Mouse (Mus musculus) limb, embryonic 15.5 days (tissue): ENCODE results near the gene Timp1. TPM values are rescaled to one million over a fixed set of nuclear protein-coding genes. Genes with fewer than 3 reads are reported as not detected.

Experiments
- ATAC-seq: fragments of 200-750 bp; cut with Nextera tagmentation; 2 replicates; pipeline ENCODE4 v1.8.0; 2017; ENCODE audit warnings: low read depth, moderate TSS enrichment; ENCODE audit not compliant: insufficient number of reproducible peaks, low FRiP score, low TSS enrichment
- H3K27ac ChIP-seq: fragments of 300-500 bp; sonication (generic); 2 replicates; pipeline ENCODE4 v1.5.1; 2015; ENCODE audit warnings: moderate library complexity, mild to moderate bottlenecking, inconsistent platforms
- H3K27me3 ChIP-seq: fragments of 300-500 bp; sonication (generic); 2 replicates; pipeline ENCODE4 v1.6.1; 2015; ENCODE audit warnings: inconsistent platforms
- H3K36me3 ChIP-seq: fragments of 300-500 bp; sonication (generic); 2 replicates; pipeline ENCODE4 v1.6.1; 2015; ENCODE audit warnings: inconsistent platforms
- H3K4me1 ChIP-seq: fragments of 300-500 bp; sonication (generic); 2 replicates; pipeline ENCODE4 v1.6.1; 2015; ENCODE audit warnings: inconsistent platforms
- H3K4me2 ChIP-seq: fragments of 300-500 bp; sonication (generic); 2 replicates; pipeline ENCODE4 v1.6.1; 2015; ENCODE audit warnings: mild to moderate bottlenecking, inconsistent platforms
- H3K4me3 ChIP-seq: fragments of 300-500 bp; sonication (generic); 2 replicates; pipeline ENCODE4 v1.5.1; 2015; ENCODE audit warnings: mild to moderate bottlenecking, inconsistent platforms
- H3K9ac ChIP-seq: fragments of 300-500 bp; sonication (generic); 2 replicates; pipeline ENCODE4 v1.6.1; 2015; ENCODE audit warnings: inconsistent platforms
- H3K9me3 ChIP-seq: fragments of 300-500 bp; sonication (generic); 2 replicates; pipeline ENCODE4 v1.6.1; 2016; ENCODE audit warnings: inconsistent platforms
- WGBS: fragments of 180-500 bp; shearing (Covaris S2); methylation state at CpG from one replicate; pipeline ENCODE4 v1.1.7; 2015; 5-methylcytosine and 5-hydroxymethylcytosine counted together
- polyA plus RNA-seq: library from polyadenylated mRNA; unstranded; fragments of >200 nt; fragmentation: Nextera tagmentation; extraction: Ambion mirVana; gene quantifications from 2 replicates; pipeline ENCODE4 v1.2.1, GENCODE M21; 2015

Gene Timp1
- 36.0 and 41.1 TPM in 2 replicates for polyA plus RNA-seq

- 24% methylated on average over 17 of the region's 18 CpGs for WGBS
- Histone ChIP-seq H3K27me3 (no peaks in the 10 kb centered on the region), H3K27ac (no peak within 1 kb of the TSS), H3K9ac (no peak within 1 kb of the TSS), H3K36me3 (no peaks in the 10 kb centered on the region), H3K4me1 (no peaks in the 10 kb centered on the region), H3K4me3 (peak within 1 kb of the TSS; percentile 37), H3K4me2 (peak within 1 kb of the TSS; percentile 44), H3K9me3 (no peaks in the 10 kb centered on the region)
- peak; percentile 63 for ATAC-seq
Measured at GRCm38 (mm10) chrX:20869962-20870513, at the start of gene Timp1. Gene Timp1, plus strand, starts transcription at chrX:20870166.

- H3K27ac ChIP-seq, result no peak overlapping the region
- no peaks in the 10 kb centered on the region for H3K9me3 ChIP-seq
- ATAC-seq, result peak; percentile 76; the same call in 1 of the 2 replicates
- 22% methylated on average over 5 of the region's 5 CpGs for WGBS
- no peaks in the 10 kb centered on the region for H3K36me3 ChIP-seq
- no peaks in the 10 kb centered on the region for H3K4me1 ChIP-seq
- H3K27me3 ChIP-seq, result no peaks in the 10 kb centered on the region
- H3K9ac ChIP-seq, result no peak overlapping the region
- no peak overlapping the region for H3K4me3 ChIP-seq
- no peak overlapping the region for H3K4me2 ChIP-seq
Measured at GRCm38 (mm10) chrX:20828934-20829333, 41.0 kb upstream of the Timp1 start.

GRCm38 (mm10) chrX:20847232-20847631, 22.7 kb upstream of the Timp1 start:
- Histone ChIP-seq H3K4me2 (no peak overlapping the region), H3K4me3 (no peak overlapping the region), H3K36me3 (peaks cover 13% of the 10 kb centered on the region; the same call in 1 of the 2 replicates), H3K9me3 (no peaks in the 10 kb centered on the region), H3K27ac (no peak overlapping the region), H3K27me3 (no peaks in the 10 kb centered on the region), H3K9ac (no peak overlapping the region), H3K4me1 (no peaks in the 10 kb centered on the region)
- ATAC-seq, result no peak
- WGBS, result 86% methylated on average over 3 of the region's 3 CpGs

- H3K27ac ChIP-seq, result peak overlapping the region; percentile 65; the same call in 1 of the 2 replicates
- no peak overlapping the region for H3K9ac ChIP-seq
- ATAC-seq, result no peak
- H3K27me3 ChIP-seq, result no peaks in the 10 kb centered on the region
- H3K9me3 ChIP-seq, result no peaks in the 10 kb centered on the region
- peak overlapping the region; percentile 34 for H3K4me2 ChIP-seq
- WGBS, result 26% methylated on average over 2 of the region's 2 CpGs
- H3K36me3 ChIP-seq, result peaks cover 13% of the 10 kb centered on the region; the same call in 1 of the 2 replicates
- no peaks in the 10 kb centered on the region for H3K4me1 ChIP-seq
- H3K4me3 ChIP-seq, result peak overlapping the region; percentile 54
Measured at GRCm38 (mm10) chrX:20847816-20848215, 22.1 kb upstream of the Timp1 start.

GRCm38 (mm10) chrX:20848256-20848984, 21.5 kb upstream of the Timp1 start:
- H3K4me3 ChIP-seq, result peak overlapping the region; percentile 54
- peak overlapping the region; percentile 42 for H3K4me2 ChIP-seq
- WGBS, result 22% methylated on average over 42 of the region's 42 CpGs
- no peaks in the 10 kb centered on the region for H3K9me3 ChIP-seq
- H3K4me1 ChIP-seq, result no peaks in the 10 kb centered on the region
- H3K27me3 ChIP-seq, result no peaks in the 10 kb centered on the region
- H3K9ac ChIP-seq, result peak overlapping the region; percentile 58
- peaks cover 16% of the 10 kb centered on the region for H3K36me3 ChIP-seq
- peak overlapping the region; percentile 65; the same call in 1 of the 2 replicates for H3K27ac ChIP-seq
- ATAC-seq, result peak; percentile 96

- H3K27ac ChIP-seq, result no peak overlapping the region
- no peaks in the 10 kb centered on the region for H3K27me3 ChIP-seq
- H3K4me3 ChIP-seq, result no peak overlapping the region
- no peaks in the 10 kb centered on the region for H3K9me3 ChIP-seq
- H3K4me2 ChIP-seq, result no peak overlapping the region
- 91% methylated on average over 7 of the region's 7 CpGs for WGBS
- no peak overlapping the region for H3K9ac ChIP-seq
- H3K4me1 ChIP-seq, result no peaks in the 10 kb centered on the region
- ATAC-seq, result no peak
- H3K36me3 ChIP-seq, result peaks cover 39% of the 10 kb centered on the region
Measured at GRCm38 (mm10) chrX:20853794-20854193, 16.2 kb upstream of the Timp1 start.

- Histone ChIP-seq H3K4me1 (peaks cover 7% of the 10 kb centered on the region; the same call in 1 of the 2 replicates), H3K9ac (no peak overlapping the region), H3K4me2 (no peak overlapping the region), H3K36me3 (peaks cover 15% of the 10 kb centered on the region; the same call in 1 of the 2 replicates), H3K9me3 (no peaks in the 10 kb centered on the region), H3K4me3 (no peak overlapping the region), H3K27ac (no peak overlapping the region), H3K27me3 (no peaks in the 10 kb centered on the region)
- no peak for ATAC-seq
- 40% methylated on average over 5 of the region's 5 CpGs for WGBS
Measured at GRCm38 (mm10) chrX:20861453-20862104, 8.4 kb upstream of the Timp1 start.

GRCm38 (mm10) chrX:20862105-20863065, 7.6 kb upstream of the Timp1 start:
- Histone ChIP-seq H3K4me3 (no peak overlapping the region), H3K4me1 (peaks cover 7% of the 10 kb centered on the region; the same call in 1 of the 2 replicates), H3K27me3 (no peaks in the 10 kb centered on the region), H3K9me3 (no peaks in the 10 kb centered on the region), H3K9ac (no peak overlapping the region), H3K27ac (peak overlapping the region; percentile 22; the same call in 1 of the 2 replicates), H3K4me2 (no peak overlapping the region), H3K36me3 (peaks cover 14% of the 10 kb centered on the region; the same call in 1 of the 2 replicates)
- 49% methylated on average over 28 of the region's 29 CpGs for WGBS
- peak; percentile 27 for ATAC-seq

GRCm38 (mm10) chrX:20863161-20864101, 6.5 kb upstream of the Timp1 start:
- Histone ChIP-seq H3K4me1 (peaks cover 7% of the 10 kb centered on the region; the same call in 1 of the 2 replicates), H3K4me3 (no peak overlapping the region), H3K36me3 (0 out of 2 replicates have a peak, but pooled peaks cover 5% of the 10 kb centered on the region), H3K9me3 (no peaks in the 10 kb centered on the region), H3K4me2 (no peak overlapping the region), H3K27ac (no peak overlapping the region), H3K27me3 (no peaks in the 10 kb centered on the region), H3K9ac (no peak overlapping the region)
- ATAC-seq, result peak; percentile 35; the same call in 1 of the 2 replicates
- 76% methylated on average over 9 of the region's 9 CpGs for WGBS

GRCm38 (mm10) chrX:20868091-20868490, 1.9 kb upstream of the Timp1 start:
- no peaks in the 10 kb centered on the region for H3K4me1 ChIP-seq
- ATAC-seq, result no peak
- H3K9ac ChIP-seq, result no peak overlapping the region
- no peak overlapping the region for H3K4me3 ChIP-seq
- no peak overlapping the region for H3K27ac ChIP-seq
- H3K9me3 ChIP-seq, result no peaks in the 10 kb centered on the region
- no peak overlapping the region for H3K4me2 ChIP-seq
- WGBS, result 46% methylated on average over 4 of the region's 4 CpGs
- no peaks in the 10 kb centered on the region for H3K27me3 ChIP-seq
- no peaks in the 10 kb centered on the region for H3K36me3 ChIP-seq
